Mouse (Mus musculus): ENCODE measurements around the gene Zbtb17.

- TF ChIP-seq CTCF (IDR thresholded peaks at IDR 0.05; ENCODE audit: insufficient read depth, low read depth, low read length) = no peak
- TF ChIP-seq POLR2A (IDR thresholded peaks at IDR 0.05; ENCODE audit: insufficient read depth, low read depth, low read length) = no peak
Measured at GRCm38 (mm10) chr4:141465512-141466288, 21.2 kb downstream of the Zbtb17 start.

Measured in olfactory bulb, adult 2 months (tissue).